Mouse (Mus musculus) hindbrain, embryonic 16.5 days (tissue): Measurements from ENCODE around the gene Dpp8. TPM values are rescaled to one million over a fixed set of nuclear protein-coding genes. Genes with fewer than 3 reads are reported as not detected.
"Not testable (repeated sequence)": the region's sequence is repeated elsewhere in the genome, so short reads cannot be mapped to it uniquely, and the experiment has no call there.

Experiments
- ATAC-seq: fragments of 200-750 bp; cut with Nextera tagmentation; 2 replicates; pipeline ENCODE4 v1.8.0; 2017; ENCODE audit warnings: moderate TSS enrichment, moderate library complexity
- H3K27ac ChIP-seq: fragments of 300-500 bp; sonication (generic); 2 replicates; pipeline ENCODE4 v1.5.1; 2014; ENCODE audit warnings: low read depth, mild to moderate bottlenecking, control low read depth, low read length, moderate library complexity
- H3K27me3 ChIP-seq: fragments of 300-500 bp; sonication (generic); replicated peaks from 2 replicates; pipeline ENCODE4 v1.6.1; 2014; ENCODE audit warnings: low read length; ENCODE audit not compliant: control insufficient read depth, insufficient read depth
- H3K36me3 ChIP-seq: fragments of 300-500 bp; sonication (generic); 2 replicates; pipeline ENCODE4 v1.6.1; 2014; ENCODE audit warnings: mild to moderate bottlenecking, low read length, moderate library complexity, mixed read lengths; ENCODE audit not compliant: control insufficient read depth, insufficient read depth
- H3K4me1 ChIP-seq: fragments of 300-500 bp; sonication (generic); 2 replicates; pipeline ENCODE4 v1.6.1; 2014; ENCODE audit warnings: low read depth, low read length; ENCODE audit not compliant: control insufficient read depth, insufficient read depth
- H3K4me2 ChIP-seq: fragments of 300-500 bp; sonication (generic); 2 replicates; pipeline ENCODE4 v1.6.1; 2014; ENCODE audit warnings: mild to moderate bottlenecking, low read length, control low read depth, moderate library complexity
- H3K4me3 ChIP-seq: fragments of 300-500 bp; sonication (generic); 2 replicates; pipeline ENCODE4 v1.5.1; 2014; ENCODE audit warnings: mild to moderate bottlenecking, low read length, control low read depth, moderate library complexity
- H3K9ac ChIP-seq: fragments of 300-500 bp; sonication (generic); 2 replicates; pipeline ENCODE4 v1.6.1; 2014; ENCODE audit warnings: low read depth, mild to moderate bottlenecking, control low read depth, low read length, moderate library complexity
- H3K9me3 ChIP-seq: fragments of 300-500 bp; sonication (generic); 2 replicates; pipeline ENCODE4 v1.6.1; 2014; ENCODE audit warnings: mild to moderate bottlenecking, low read length, moderate library complexity; ENCODE audit not compliant: control insufficient read depth
- WGBS: fragments of 180-500 bp; shearing (Covaris S2); extraction: QIAGEN DNeasy Blood & Tissue Kit; methylation state at CpG from one replicate; pipeline ENCODE4 v1.1.7; 2014; 5-methylcytosine and 5-hydroxymethylcytosine counted together
- polyA plus RNA-seq: library from polyadenylated mRNA; unstranded; fragments of >200 nt; fragmentation: Nextera tagmentation; extraction: Ambion mirVana; gene quantifications from 2 replicates; pipeline ENCODE4 v1.2.1, GENCODE M21; 2015

Dpp8 gene
- polyA plus RNA-seq: 33.1 and 37.7 TPM in 2 replicates

DNA sequence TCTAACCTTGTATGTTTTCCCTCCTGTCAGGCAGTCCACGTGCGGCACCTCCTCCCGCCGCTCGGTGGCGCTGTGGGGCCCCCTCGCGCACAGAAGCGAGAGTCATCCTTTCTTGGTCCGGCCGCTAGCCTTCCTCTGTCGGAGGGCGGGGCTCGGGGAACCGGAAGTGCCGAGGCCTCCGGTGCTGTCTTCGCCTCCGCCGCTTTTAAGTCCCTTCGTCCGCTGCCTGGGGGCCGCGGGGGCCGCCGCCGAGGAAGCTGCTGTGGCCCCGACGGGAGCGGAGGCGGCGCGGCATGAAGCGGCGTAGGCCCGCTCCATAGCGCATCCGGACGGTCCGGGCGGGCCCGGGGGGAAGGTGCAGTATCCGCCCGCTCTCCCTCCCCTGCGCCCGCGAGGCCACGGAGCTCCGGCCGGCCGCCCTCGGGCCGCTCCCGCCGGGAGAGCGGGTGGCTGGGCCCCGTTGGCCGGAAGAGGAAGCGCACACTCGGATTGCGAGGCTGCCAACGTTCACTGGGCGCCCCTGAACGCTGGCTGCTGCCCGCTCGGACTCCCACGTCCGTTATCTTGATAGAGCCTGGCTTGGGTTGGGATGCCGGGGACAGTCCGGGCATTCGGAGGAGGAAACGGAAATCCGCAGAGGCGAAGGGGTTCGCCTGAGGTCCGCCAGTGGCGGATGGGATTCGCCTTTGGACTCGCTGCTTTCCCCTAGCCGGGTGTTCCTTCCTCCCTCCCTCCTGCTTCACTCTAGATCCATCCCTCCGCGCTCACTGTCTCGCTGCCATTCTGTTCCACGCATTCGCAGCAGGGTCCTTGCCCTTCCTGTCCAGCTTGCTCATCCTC, at the start of gene Dpp8:
Gene Dpp8, plus strand, starts transcription at position 146 of the 840 bp plus-strand sequence.
- H3K36me3 ChIP-seq: peaks cover 3% of the 10 kb centered on the region; the same call in 1 of the 2 replicates
- peak within 1 kb of the TSS; percentile 99 for H3K9ac ChIP-seq
- H3K9me3 ChIP-seq: no peaks in the 10 kb centered on the region
- WGBS: under 1% methylated on average over 47 of the region's 85 CpGs
- H3K4me3 ChIP-seq: peak within 1 kb of the TSS; percentile 89
- peak within 1 kb of the TSS; percentile 94 for H3K4me2 ChIP-seq
- ATAC-seq: peak; percentile 96
- peak within 1 kb of the TSS; percentile 92 for H3K27ac ChIP-seq
- H3K4me1 ChIP-seq: peaks cover 14% of the 10 kb centered on the region
- no peaks in the 10 kb centered on the region for H3K27me3 ChIP-seq

DNA sequence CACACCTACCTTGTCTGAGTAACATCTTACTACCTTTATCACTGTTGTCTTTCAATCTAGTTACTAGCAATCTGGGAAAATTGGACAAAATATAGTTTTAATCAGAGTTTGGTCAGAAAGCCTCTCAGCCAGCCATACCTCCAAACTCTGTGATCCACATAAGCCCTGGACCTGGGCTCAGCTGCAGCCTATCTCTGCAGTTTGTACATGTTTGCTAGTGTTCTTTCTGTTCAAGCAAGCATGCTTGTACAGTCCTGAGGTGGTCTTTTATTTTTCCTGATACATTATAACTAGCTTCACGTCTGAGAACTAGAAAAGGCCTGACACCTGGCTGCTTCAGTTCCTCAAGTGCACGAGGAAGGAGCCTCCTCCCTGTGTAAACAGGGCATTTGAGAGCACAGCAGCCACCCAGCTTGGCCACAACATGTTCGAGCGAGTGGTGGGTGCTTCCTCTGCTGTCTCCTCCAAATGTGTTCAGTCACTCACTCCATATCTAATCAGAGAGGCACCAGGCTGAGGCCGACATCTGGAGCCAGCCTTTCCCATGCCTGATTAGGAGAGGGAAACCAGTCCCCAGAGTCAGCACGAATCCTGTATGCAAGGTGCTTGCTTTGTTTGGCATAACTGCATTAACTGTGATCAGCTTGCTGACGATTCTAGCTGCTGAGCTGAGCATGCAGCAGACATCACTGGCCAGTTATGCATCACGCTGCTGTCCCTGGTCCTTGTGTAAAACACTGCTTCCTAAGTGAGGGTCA, 47.0 kb upstream of the Dpp8 start:
- Histone ChIP-seq H3K27ac (no peak overlapping the region), H3K27me3 (no peaks in the 10 kb centered on the region), H3K4me3 (no peak overlapping the region), H3K4me2 (no peak overlapping the region), H3K36me3 (peaks cover 43% of the 10 kb centered on the region), H3K9me3 (no peaks in the 10 kb centered on the region), H3K9ac (no peak overlapping the region), H3K4me1 (no peaks in the 10 kb centered on the region)
- no peak for ATAC-seq
- 83% methylated on average over 8 of the region's 8 CpGs for WGBS

DNA sequence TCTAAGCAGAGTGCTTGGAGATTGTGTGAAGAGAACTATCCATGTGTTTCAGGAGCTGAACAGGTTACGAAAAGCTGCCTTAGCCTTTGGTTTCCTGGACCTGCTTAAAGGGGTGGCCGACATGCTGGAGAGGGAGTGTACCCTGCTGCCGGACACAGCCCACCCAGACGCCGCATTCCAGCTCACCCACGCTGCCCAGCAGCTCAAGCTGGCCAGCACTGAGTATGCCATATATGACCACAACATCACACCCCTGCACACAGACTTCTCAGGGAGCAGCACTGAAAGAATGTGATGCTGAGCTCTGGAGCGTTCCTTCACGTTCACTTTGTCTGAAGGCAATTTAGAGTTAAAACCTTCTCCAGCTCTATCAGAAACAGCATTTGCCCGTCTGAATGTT, 46.4 kb upstream of the Dpp8 start:
- H3K4me1 ChIP-seq: no peaks in the 10 kb centered on the region
- no peak overlapping the region for H3K27ac ChIP-seq
- no peak overlapping the region for H3K9ac ChIP-seq
- no peaks in the 10 kb centered on the region for H3K9me3 ChIP-seq
- WGBS: 84% methylated on average over 9 of the region's 9 CpGs
- H3K27me3 ChIP-seq: no peaks in the 10 kb centered on the region
- no peak for ATAC-seq
- H3K4me2 ChIP-seq: no peak overlapping the region
- H3K4me3 ChIP-seq: no peak overlapping the region
- H3K36me3 ChIP-seq: peaks cover 41% of the 10 kb centered on the region

DNA sequence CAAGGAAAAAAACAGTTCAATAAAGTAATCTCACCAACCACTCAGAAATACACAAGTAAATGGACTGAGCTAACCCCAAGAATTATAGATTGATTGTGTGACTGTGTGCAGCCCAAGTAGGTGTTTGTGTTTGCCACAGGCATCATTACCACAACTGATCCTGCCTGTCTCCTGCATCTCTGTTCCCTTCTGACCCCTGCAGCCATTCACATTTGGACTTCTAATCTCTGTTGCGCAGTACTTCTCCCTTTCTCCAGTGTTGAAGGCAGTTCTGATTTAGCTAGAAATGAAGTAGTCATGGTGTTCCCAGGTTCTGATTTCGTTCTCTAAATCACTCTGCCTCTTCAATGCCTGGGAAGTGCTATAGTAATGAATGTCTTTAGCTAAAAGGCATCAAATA, 44.6 kb upstream of the Dpp8 start:
- no peak for ATAC-seq
- H3K36me3 ChIP-seq: peaks cover 38% of the 10 kb centered on the region

DNA sequence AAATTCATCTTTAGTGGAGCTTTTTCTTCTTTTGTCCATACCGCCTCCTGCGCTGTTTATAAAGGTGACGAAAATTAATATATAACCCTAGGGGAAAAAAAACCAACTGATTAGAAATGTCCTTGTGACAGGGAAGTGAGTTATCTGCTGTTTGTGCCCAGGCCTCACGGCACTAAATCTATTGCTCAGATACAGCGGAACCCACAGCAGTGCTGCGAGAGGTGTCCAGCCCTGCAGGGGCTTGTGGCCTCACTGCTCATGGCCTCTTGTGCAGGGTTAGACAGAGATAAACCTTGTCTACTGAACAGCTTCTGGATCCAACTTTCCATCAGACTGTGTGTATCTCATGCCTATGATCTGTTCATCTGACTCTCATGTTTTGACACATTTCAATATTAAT, 43.8 kb upstream of the Dpp8 start:
- WGBS: 91% methylated on average over 6 of the region's 6 CpGs
- no peak for ATAC-seq
- no peak overlapping the region for H3K4me3 ChIP-seq

More for the DNA sequence above, 44.6 kb upstream of the Dpp8 start:
- Histone ChIP-seq H3K9ac (no peak overlapping the region), H3K9me3 (no peaks in the 10 kb centered on the region), H3K4me2 (no peak overlapping the region), H3K4me1 (no peaks in the 10 kb centered on the region), H3K27me3 (no peaks in the 10 kb centered on the region), H3K4me3 (no peak overlapping the region), H3K27ac (no peak overlapping the region)
- WGBS: 90% methylated on average over 2 of the region's 2 CpGs

DNA sequence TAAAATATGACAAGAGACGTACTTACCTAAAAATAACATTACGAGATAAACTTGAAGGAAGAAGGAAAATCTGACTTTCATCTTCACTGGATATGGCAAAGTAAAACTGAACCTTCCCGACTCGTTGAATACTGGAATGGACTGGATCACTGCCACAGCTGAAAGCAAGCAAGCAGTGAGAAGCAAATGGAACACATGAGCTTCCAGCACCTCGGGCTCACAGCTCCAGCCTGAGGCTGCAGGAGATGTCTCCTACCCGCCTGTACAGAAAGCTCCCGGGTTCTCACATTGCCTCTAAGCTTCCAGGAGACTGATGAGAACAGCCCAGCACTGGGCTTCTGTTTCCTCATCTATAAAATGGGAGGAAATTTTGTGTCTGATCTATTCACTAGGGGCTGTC, 41.9 kb upstream of the Dpp8 start:
- Histone ChIP-seq H3K36me3 (peaks cover 38% of the 10 kb centered on the region), H3K27ac (no peak overlapping the region), H3K4me2 (no peak overlapping the region), H3K9ac (no peak overlapping the region), H3K4me3 (no peak overlapping the region), H3K4me1 (no peaks in the 10 kb centered on the region), H3K27me3 (no peaks in the 10 kb centered on the region), H3K9me3 (no peaks in the 10 kb centered on the region)
- 92% methylated on average over 7 of the region's 7 CpGs for WGBS
- ATAC-seq: no peak

More for the DNA sequence above, 43.8 kb upstream of the Dpp8 start:
- Histone ChIP-seq H3K4me2 (no peak overlapping the region), H3K36me3 (peaks cover 35% of the 10 kb centered on the region), H3K9ac (no peak overlapping the region), H3K9me3 (no peaks in the 10 kb centered on the region), H3K27ac (no peak overlapping the region), H3K4me1 (no peaks in the 10 kb centered on the region), H3K27me3 (no peaks in the 10 kb centered on the region)

DNA sequence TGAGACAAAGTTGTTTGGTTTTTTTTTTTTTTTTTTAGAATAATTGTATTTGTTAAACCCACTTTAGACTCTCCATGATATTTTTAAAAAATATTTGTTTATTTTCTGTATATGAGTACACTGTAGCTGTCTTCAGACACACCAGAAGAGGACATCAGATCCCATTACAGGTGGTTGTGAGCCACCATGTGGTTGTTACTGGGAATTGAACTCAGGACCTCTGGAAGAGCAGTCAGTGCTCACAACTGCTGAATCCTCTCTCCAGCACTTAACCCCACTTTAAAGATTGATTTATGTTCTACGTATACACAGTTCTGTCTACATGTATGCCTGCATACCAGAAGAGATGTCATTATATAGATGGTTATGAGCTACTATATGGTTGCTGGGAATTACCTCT, 36.8 kb upstream of the Dpp8 start:
- not testable (repeated sequence) for ATAC-seq, H3K27ac ChIP-seq, H3K9me3 ChIP-seq, H3K4me3 ChIP-seq, H3K4me1 ChIP-seq, H3K4me2 ChIP-seq, H3K9ac ChIP-seq, H3K27me3 ChIP-seq
- WGBS: 97% methylated on average over 1 of the region's 1 CpGs
- peaks cover 30% of the 10 kb centered on the region for H3K36me3 ChIP-seq

DNA sequence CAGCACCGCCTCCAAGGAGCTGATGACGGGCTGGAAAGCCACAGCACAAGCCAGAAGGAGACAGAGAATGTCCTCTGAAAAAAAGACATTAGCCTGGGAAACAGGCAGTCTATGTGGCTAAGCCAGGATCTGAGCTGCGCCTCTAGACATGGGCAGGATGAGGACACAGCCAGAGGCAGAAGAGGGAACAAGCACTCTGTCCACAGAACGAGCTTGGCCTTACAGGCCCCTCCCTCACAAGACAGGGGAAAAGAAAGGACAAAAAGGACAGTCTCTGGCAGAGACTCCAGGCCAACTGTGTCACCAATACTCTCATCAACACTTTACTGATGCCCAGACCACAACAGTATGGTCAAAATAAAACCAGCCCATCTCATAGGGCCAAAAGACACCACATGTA, 30.7 kb upstream of the Dpp8 start:
- 58% methylated on average over 4 of the region's 4 CpGs for WGBS
- H3K27ac ChIP-seq: no peak overlapping the region
- ATAC-seq: no peak
- no peak overlapping the region for H3K4me2 ChIP-seq
- no peak overlapping the region for H3K9ac ChIP-seq
- H3K4me3 ChIP-seq: no peak overlapping the region
- no peaks in the 10 kb centered on the region for H3K9me3 ChIP-seq
- no peaks in the 10 kb centered on the region for H3K27me3 ChIP-seq
- peaks cover 48% of the 10 kb centered on the region for H3K36me3 ChIP-seq
- H3K4me1 ChIP-seq: no peaks in the 10 kb centered on the region

DNA sequence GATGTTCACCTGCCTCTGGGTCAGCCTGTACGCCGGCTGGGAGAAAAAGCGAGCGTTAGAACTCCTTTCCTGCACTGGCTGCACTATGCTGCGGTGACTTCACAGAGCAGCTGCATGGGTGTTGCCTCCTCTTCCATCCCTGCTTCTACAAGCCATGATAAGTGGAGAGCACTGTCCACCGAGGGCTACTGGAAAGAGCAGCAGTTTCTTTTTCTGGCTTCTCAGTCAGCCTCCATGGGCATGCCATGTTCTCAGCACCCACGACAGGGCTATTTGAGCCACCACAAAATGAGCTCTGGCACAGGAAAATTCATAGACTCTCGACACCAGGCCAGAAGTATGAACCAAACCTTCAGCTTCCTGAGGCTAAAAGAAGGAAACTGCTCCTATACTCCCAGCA, 26.5 kb upstream of the Dpp8 start:
- Histone ChIP-seq H3K4me3 (no peak overlapping the region), H3K36me3 (peaks cover 34% of the 10 kb centered on the region), H3K27ac (no peak overlapping the region), H3K9ac (no peak overlapping the region), H3K4me1 (no peaks in the 10 kb centered on the region), H3K4me2 (no peak overlapping the region), H3K27me3 (no peaks in the 10 kb centered on the region), H3K9me3 (no peaks in the 10 kb centered on the region)
- no peak for ATAC-seq
- WGBS: 96% methylated on average over 8 of the region's 8 CpGs
